Mouse (Mus musculus) megakaryocyte-erythroid progenitor cell, adult 5-6 weeks (primary cell): Measurements from ENCODE around the gene Gm43064. TPM values are rescaled to one million over a fixed set of nuclear protein-coding genes. Genes with fewer than 3 reads are reported as not detected.
"Not testable (repeated sequence)": the region's sequence is repeated elsewhere in the genome, so short reads cannot be mapped to it uniquely, and the experiment has no call there.

Experiments
- ATAC-seq: replicated peaks from 2 replicates; pipeline ENCODE4 v1.8.0; 2016; ENCODE audit warnings: mild to moderate bottlenecking, inconsistent platforms; ENCODE audit not compliant: severe bottlenecking, poor library complexity, low FRiP score, low TSS enrichment
- total RNA-seq, 2 experiments: library from RNA; stranded (forward) in 1 of 2; stranded (reverse) in 1 of 2; fragments of 200-1000, 215-1000 nt in 1 of 2; fragments of >200 nt in 1 of 2; fragmentation: Nextera tagmentation in 1 of 2; gene quantifications; 2 replicates each; pipeline ENCODE4 v1.2.3; 2014 to 2017

The Gm43064 gene
- total RNA-seq (2014; fragmentation: Nextera tagmentation) (not detected in 2 replicates), total RNA-seq (2017) (not detected in 2 replicates)

- peak; percentile 87 for ATAC-seq
Measured at GRCm38 (mm10) chr3:103808891-103809798, at the start of gene Gm43064, which contains the start of the genes Dclre1b and Ap4b1. Gm43064 (plus strand) TSS chr3:103809573. Dclre1b (minus strand) TSS chr3:103809444. Ap4b1 (plus strand) TSS chr3:103809520.

GRCm38 (mm10) chr3:103766789-103767188, 42.6 kb upstream of the Gm43064 start:
- ATAC-seq: no peak

GRCm38 (mm10) chr3:103771531-103772130, 37.7 kb upstream of the Gm43064 start:
- ATAC-seq: peak; percentile 62; the same call in 1 of the 2 replicates

GRCm38 (mm10) chr3:103772846-103773245, 36.5 kb upstream of the Gm43064 start:
- ATAC-seq: 0 out of 2 replicates have a peak, but pooled peaks have one; percentile 17

GRCm38 (mm10) chr3:103773508-103773907, 35.9 kb upstream of the Gm43064 start:
- 0 out of 2 replicates have a peak, but pooled peaks have one; percentile 35 for ATAC-seq

GRCm38 (mm10) chr3:103774009-103774408, 35.4 kb upstream of the Gm43064 start:
- no peak for ATAC-seq

GRCm38 (mm10) chr3:103777940-103778339, 31.4 kb upstream of the Gm43064 start:
- ATAC-seq: no peak

GRCm38 (mm10) chr3:103778660-103779059, 30.7 kb upstream of the Gm43064 start:
- no peak for ATAC-seq

- no peak for ATAC-seq
Measured at GRCm38 (mm10) chr3:103779183-103779582, 30.2 kb upstream of the Gm43064 start.

GRCm38 (mm10) chr3:103780271-103780670, 29.1 kb upstream of the Gm43064 start:
- ATAC-seq: peak; percentile 23; the same call in 1 of the 2 replicates

GRCm38 (mm10) chr3:103780777-103781176, 28.6 kb upstream of the Gm43064 start:
- no peak for ATAC-seq

- ATAC-seq: no peak
Measured at GRCm38 (mm10) chr3:103782844-103783609, 26.3 kb upstream of the Gm43064 start.

- ATAC-seq: no peak
Measured at GRCm38 (mm10) chr3:103787225-103787624, 22.1 kb upstream of the Gm43064 start.

GRCm38 (mm10) chr3:103789096-103789495, 20.3 kb upstream of the Gm43064 start:
- ATAC-seq: no peak

- ATAC-seq: peak; percentile 39
Measured at GRCm38 (mm10) chr3:103789891-103790345, 19.5 kb upstream of the Gm43064 start.

- ATAC-seq: peak; percentile 33
Measured at GRCm38 (mm10) chr3:103790346-103791145, 18.8 kb upstream of the Gm43064 start.

GRCm38 (mm10) chr3:103791230-103792110, 17.9 kb upstream of the Gm43064 start, which contains the start of gene Hipk1:
Hipk1 (minus strand) TSS chr3:103791563.
- peak; percentile 87 for ATAC-seq

GRCm38 (mm10) chr3:103792111-103792406, 17.3 kb upstream of the Gm43064 start:
- ATAC-seq: not testable (repeated sequence)
